Mouse (Mus musculus) heart, embryonic 14.5 days (tissue): Measurements from ENCODE around the gene Tmprss7. TPM values are rescaled to one million over a fixed set of nuclear protein-coding genes. Genes with fewer than 3 reads are reported as not detected.

Experiments used
- polyA plus RNA-seq: library from polyadenylated mRNA; unstranded; fragments of >200 nt; fragmentation: Nextera tagmentation; extraction: Ambion mirVana; gene quantifications from 2 replicates; pipeline ENCODE4 v1.2.1, GENCODE M21; 2014

Gene Tmprss7
- polyA plus RNA-seq, 1 experiment from 2014 or later = not detected

Other genes starting within 250 kb of the Tmprss7 start
- not detected in 2 replicates for gene Gm609, start 200.7 kb downstream of the Tmprss7 start, polyA plus RNA-seq
- not detected in 2 replicates for gene Gm17783, start 161.6 kb downstream of the Tmprss7 start, polyA plus RNA-seq
- gene Slc9c1, start 158.3 kb downstream of the Tmprss7 start, polyA plus RNA-seq = not detected in 2 replicates
- 0.15 TPM in 1 of 2 replicates, not detected in the other for gene Gcsam, start 83.3 kb downstream of the Tmprss7 start, polyA plus RNA-seq
- not detected in 2 replicates for gene BC016579, start 39.6 kb downstream of the Tmprss7 start, polyA plus RNA-seq
- 2.6 and 4.1 TPM in 2 replicates for gene Tagln3, start 30.9 kb upstream of the Tmprss7 start, polyA plus RNA-seq
- gene Abhd10, start 49.3 kb upstream of the Tmprss7 start, polyA plus RNA-seq = 27.9 and 29.1 TPM in 2 replicates